Mouse (Mus musculus): ENCODE measurements around the gene Nepn. TPM values are rescaled to one million over a fixed set of nuclear protein-coding genes. Genes with fewer than 3 reads are reported as not detected.
"Not testable (repeated sequence)": the region's sequence is repeated elsewhere in the genome, so short reads cannot be mapped to it uniquely, and the experiment has no call there.

The Nepn gene
- polyA plus RNA-seq (2015; fragmentation: Nextera tagmentation; extraction: Ambion mirVana), result not detected in 2 replicates

GRCm38 (mm10) chr10:52388922-52389430 lies at the start of gene Nepn:
Gene Nepn, plus strand, starts transcription at chr10:52388972.
- H3K27ac ChIP-seq, result no peak within 1 kb of the TSS
- no peak within 1 kb of the TSS for H3K9ac ChIP-seq
- WGBS, result 76% methylated on average over 5 of the region's 5 CpGs
- H3K4me3 ChIP-seq, result no peak within 1 kb of the TSS
- no peak within 1 kb of the TSS for H3K4me2 ChIP-seq
- no peaks in the 10 kb centered on the region for H3K4me1 ChIP-seq
- H3K9me3 ChIP-seq (replicated peaks), result no peaks in the 10 kb centered on the region
- H3K36me3 ChIP-seq (ENCODE audit: poor library complexity, severe bottlenecking), result no peaks in the 10 kb centered on the region
- H3K27me3 ChIP-seq, result no peaks in the 10 kb centered on the region
- no peak for ATAC-seq

- not testable (repeated sequence) for H3K9ac ChIP-seq; H3K27ac ChIP-seq; H3K4me1 ChIP-seq; H3K4me3 ChIP-seq; H3K27me3 ChIP-seq; H3K4me2 ChIP-seq; H3K9me3 ChIP-seq (replicated peaks)
- peaks cover 70% of the 10 kb centered on the region for H3K36me3 ChIP-seq (ENCODE audit: poor library complexity, severe bottlenecking)
- 0 out of 2 replicates have a peak, but pooled peaks have one; percentile 27 for ATAC-seq
- WGBS, result 92% methylated on average over 4 of the region's 4 CpGs
Measured at GRCm38 (mm10) chr10:52343324-52343723, 45.4 kb upstream of the Nepn start.

GRCm38 (mm10) chr10:52353184-52353583 lies 35.6 kb upstream of the Nepn start:
- H3K4me3 ChIP-seq, result no peak overlapping the region
- H3K36me3 ChIP-seq (ENCODE audit: poor library complexity, severe bottlenecking), result peaks cover 38% of the 10 kb centered on the region
- no peak overlapping the region for H3K9ac ChIP-seq
- H3K27ac ChIP-seq, result no peak overlapping the region
- no peak for ATAC-seq
- no peaks in the 10 kb centered on the region for H3K9me3 ChIP-seq (replicated peaks)
- 75% methylated on average over 9 of the region's 9 CpGs for WGBS
- H3K27me3 ChIP-seq, result no peaks in the 10 kb centered on the region
- no peak overlapping the region for H3K4me2 ChIP-seq
- no peaks in the 10 kb centered on the region for H3K4me1 ChIP-seq

- H3K4me3 ChIP-seq, result no peak within 1 kb of the TSS
- no peaks in the 10 kb centered on the region for H3K9me3 ChIP-seq (replicated peaks)
- no peaks in the 10 kb centered on the region for H3K4me1 ChIP-seq
- no peak within 1 kb of the TSS for H3K27ac ChIP-seq
- no peak within 1 kb of the TSS for H3K9ac ChIP-seq
- H3K27me3 ChIP-seq, result no peaks in the 10 kb centered on the region
- 87% methylated on average over 2 of the region's 2 CpGs for WGBS
- no peak for ATAC-seq
- peaks cover 10% of the 10 kb centered on the region for H3K36me3 ChIP-seq (ENCODE audit: poor library complexity, severe bottlenecking)
- no peak within 1 kb of the TSS for H3K4me2 ChIP-seq
Measured at GRCm38 (mm10) chr10:52358467-52358866, 30.3 kb upstream of the Nepn start, which contains the start of gene Gm26741. Gene Gm26741, plus strand, starts transcription at chr10:52358767.

GRCm38 (mm10) chr10:52360241-52360735 lies 28.5 kb upstream of the Nepn start:
- no peak overlapping the region for H3K4me2 ChIP-seq
- 96% methylated on average over 4 of the region's 4 CpGs for WGBS
- no peaks in the 10 kb centered on the region for H3K4me1 ChIP-seq
- peaks cover 8% of the 10 kb centered on the region; the same call in 1 of the 2 replicates for H3K36me3 ChIP-seq (ENCODE audit: poor library complexity, severe bottlenecking)
- H3K9ac ChIP-seq, result no peak overlapping the region
- H3K4me3 ChIP-seq, result no peak overlapping the region
- ATAC-seq, result no peak
- H3K9me3 ChIP-seq (replicated peaks), result no peaks in the 10 kb centered on the region
- no peak overlapping the region for H3K27ac ChIP-seq
- H3K27me3 ChIP-seq, result no peaks in the 10 kb centered on the region

- no peak overlapping the region for H3K4me2 ChIP-seq
- no peaks in the 10 kb centered on the region for H3K9me3 ChIP-seq (replicated peaks)
- no peak for ATAC-seq
- H3K4me3 ChIP-seq, result no peak overlapping the region
- no peak overlapping the region for H3K27ac ChIP-seq
- H3K9ac ChIP-seq, result no peak overlapping the region
- H3K27me3 ChIP-seq, result no peaks in the 10 kb centered on the region
- H3K4me1 ChIP-seq, result no peaks in the 10 kb centered on the region
- 87% methylated on average over 9 of the region's 9 CpGs for WGBS
- H3K36me3 ChIP-seq (ENCODE audit: poor library complexity, severe bottlenecking), result peaks cover 8% of the 10 kb centered on the region; the same call in 1 of the 2 replicates
Measured at GRCm38 (mm10) chr10:52360862-52361609, 27.7 kb upstream of the Nepn start.

GRCm38 (mm10) chr10:52368376-52368775 lies 20.4 kb upstream of the Nepn start:
- no peak for ATAC-seq
- 89% methylated on average over 4 of the region's 4 CpGs for WGBS
- H3K27ac ChIP-seq, result no peak overlapping the region
- H3K27me3 ChIP-seq, result no peaks in the 10 kb centered on the region
- no peaks in the 10 kb centered on the region for H3K4me1 ChIP-seq
- no peaks in the 10 kb centered on the region for H3K36me3 ChIP-seq (ENCODE audit: poor library complexity, severe bottlenecking)
- no peak overlapping the region for H3K9ac ChIP-seq
- H3K4me2 ChIP-seq, result no peak overlapping the region
- no peaks in the 10 kb centered on the region for H3K9me3 ChIP-seq (replicated peaks)
- H3K4me3 ChIP-seq, result no peak overlapping the region

GRCm38 (mm10) chr10:52373834-52374233 lies 14.9 kb upstream of the Nepn start:
- Histone ChIP-seq H3K9me3 (replicated peaks) (no peaks in the 10 kb centered on the region), H3K36me3 (ENCODE audit: poor library complexity, severe bottlenecking) (no peaks in the 10 kb centered on the region), H3K4me1 (peaks cover 10% of the 10 kb centered on the region; the same call in 1 of the 2 replicates), H3K27ac (no peak overlapping the region), H3K9ac (no peak overlapping the region), H3K4me3 (no peak overlapping the region), H3K27me3 (no peaks in the 10 kb centered on the region), H3K4me2 (no peak overlapping the region)
- ATAC-seq, result no peak
- WGBS, result 84% methylated on average over 4 of the region's 4 CpGs

- Histone ChIP-seq H3K27ac (no peak overlapping the region), H3K4me2 (no peak overlapping the region), H3K4me1 (peaks cover 18% of the 10 kb centered on the region), H3K9me3 (replicated peaks) (no peaks in the 10 kb centered on the region), H3K4me3 (no peak overlapping the region), H3K9ac (no peak overlapping the region), H3K27me3 (no peaks in the 10 kb centered on the region), H3K36me3 (ENCODE audit: poor library complexity, severe bottlenecking) (no peaks in the 10 kb centered on the region)
- ATAC-seq, result no peak
Measured at GRCm38 (mm10) chr10:52374651-52375050, 14.1 kb upstream of the Nepn start.

- ATAC-seq, result no peak
- no peaks in the 10 kb centered on the region for H3K9me3 ChIP-seq (replicated peaks)
- H3K4me2 ChIP-seq, result no peak overlapping the region
- no peak overlapping the region for H3K4me3 ChIP-seq
- WGBS, result 95% methylated on average over 2 of the region's 2 CpGs
- peaks cover 20% of the 10 kb centered on the region for H3K4me1 ChIP-seq
- H3K9ac ChIP-seq, result no peak overlapping the region
- no peaks in the 10 kb centered on the region for H3K27me3 ChIP-seq
- no peaks in the 10 kb centered on the region for H3K36me3 ChIP-seq (ENCODE audit: poor library complexity, severe bottlenecking)
- H3K27ac ChIP-seq, result no peak overlapping the region
Measured at GRCm38 (mm10) chr10:52376422-52376821, 12.3 kb upstream of the Nepn start.

GRCm38 (mm10) chr10:52377813-52378212 lies 11.0 kb upstream of the Nepn start:
- H3K36me3 ChIP-seq (ENCODE audit: poor library complexity, severe bottlenecking), result no peaks in the 10 kb centered on the region
- 90% methylated on average over 2 of the region's 2 CpGs for WGBS
- no peak overlapping the region for H3K4me2 ChIP-seq
- H3K27ac ChIP-seq, result no peak overlapping the region
- no peak overlapping the region for H3K4me3 ChIP-seq
- no peaks in the 10 kb centered on the region for H3K27me3 ChIP-seq
- H3K9me3 ChIP-seq (replicated peaks), result no peaks in the 10 kb centered on the region
- ATAC-seq, result no peak
- no peak overlapping the region for H3K9ac ChIP-seq
- H3K4me1 ChIP-seq, result peaks cover 23% of the 10 kb centered on the region

- peak overlapping the region; percentile 93 for H3K27ac ChIP-seq
- peak; percentile 54 for ATAC-seq
- H3K9ac ChIP-seq, result peak overlapping the region; percentile 95
- H3K36me3 ChIP-seq (ENCODE audit: poor library complexity, severe bottlenecking), result no peaks in the 10 kb centered on the region
- H3K9me3 ChIP-seq (replicated peaks), result no peaks in the 10 kb centered on the region
- WGBS, result 0% methylated on average over 19 of the region's 19 CpGs
- H3K27me3 ChIP-seq, result no peaks in the 10 kb centered on the region
- peaks cover 26% of the 10 kb centered on the region for H3K4me1 ChIP-seq
- peak overlapping the region; percentile 87 for H3K4me3 ChIP-seq
- peak overlapping the region; percentile 83 for H3K4me2 ChIP-seq
Measured at GRCm38 (mm10) chr10:52381321-52381801, 7.4 kb upstream of the Nepn start.

All from forebrain, embryonic 13.5 days (tissue).